Mouse (Mus musculus): ENCODE data around the gene Atp6v1g2.

Atp6v1g2 gene

GRCm38 (mm10) chr17:35254241-35255098 is 21.0 kb downstream of the Atp6v1g2 start:
- peak in 1 of 2 experiments; percentile 59 for DNase-seq (ENCODE audit: low spot score in 2 of 2)

- DNase-seq (ENCODE audit: low spot score in 2 of 2), result no peak
These were observed 21.8 kb downstream of the Atp6v1g2 start for GRCm38 (mm10) chr17:35255301-35255700.

- no peak for DNase-seq (ENCODE audit: low spot score in 2 of 2)
These were observed 22.2 kb downstream of the Atp6v1g2 start for GRCm38 (mm10) chr17:35255704-35256103.

- DNase-seq (ENCODE audit: low spot score in 2 of 2), result no peak
These were observed 23.9 kb downstream of the Atp6v1g2 start for GRCm38 (mm10) chr17:35257378-35257777.

GRCm38 (mm10) chr17:35257824-35258491 is 24.5 kb downstream of the Atp6v1g2 start:
- peak; percentile 83 to 97 for DNase-seq (ENCODE audit: low spot score in 2 of 2)

- DNase-seq (ENCODE audit: low spot score in 2 of 2), result peak in 1 of 2 experiments; percentile 41
These were observed 25.3 kb downstream of the Atp6v1g2 start for GRCm38 (mm10) chr17:35258492-35259478.

- no peak for DNase-seq (ENCODE audit: low spot score in 2 of 2)
These were observed 26.2 kb downstream of the Atp6v1g2 start for GRCm38 (mm10) chr17:35259621-35260020.

GRCm38 (mm10) chr17:35261651-35262050 is 28.2 kb downstream of the Atp6v1g2 start:
- DNase-seq (ENCODE audit: low spot score in 2 of 2), result no peak

- DNase-seq (ENCODE audit: low spot score in 2 of 2), result peak; percentile 76 to 97
These were observed 29.4 kb downstream of the Atp6v1g2 start, which contains the start of gene H2-D1 for GRCm38 (mm10) chr17:35262664-35263522. Gene H2-D1, plus strand, starts transcription at chr17:35262730.

- DNase-seq (ENCODE audit: low spot score in 2 of 2), result no peak
These were observed 30.0 kb downstream of the Atp6v1g2 start for GRCm38 (mm10) chr17:35263523-35263883.

GRCm38 (mm10) chr17:35267399-35268086 is 34.1 kb downstream of the Atp6v1g2 start:
- DNase-seq (ENCODE audit: low spot score in 2 of 2), result no peak

GRCm38 (mm10) chr17:35269653-35270347 is 36.3 kb downstream of the Atp6v1g2 start:
- DNase-seq (ENCODE audit: low spot score in 2 of 2), result no peak

GRCm38 (mm10) chr17:35272249-35272648 is 38.8 kb downstream of the Atp6v1g2 start:
- no peak for DNase-seq (ENCODE audit: low spot score in 2 of 2)

GRCm38 (mm10) chr17:35274770-35275169 is 41.3 kb downstream of the Atp6v1g2 start:
- peak in 1 of 2 experiments; percentile 88 for DNase-seq (ENCODE audit: low spot score in 2 of 2)

- DNase-seq (ENCODE audit: low spot score in 2 of 2), result no peak
These were observed 42.9 kb downstream of the Atp6v1g2 start for GRCm38 (mm10) chr17:35276304-35276864.

GRCm38 (mm10) chr17:35278049-35278448 is 44.6 kb downstream of the Atp6v1g2 start:
- DNase-seq (ENCODE audit: low spot score in 2 of 2), result no peak

- no peak for DNase-seq (ENCODE audit: low spot score in 2 of 2)
These were observed 45.7 kb downstream of the Atp6v1g2 start for GRCm38 (mm10) chr17:35278957-35279688.

GRCm38 (mm10) chr17:35280276-35280675 is 46.8 kb downstream of the Atp6v1g2 start:
- DNase-seq (ENCODE audit: low spot score in 2 of 2), result no peak

Data from left cerebral cortex, adult 9 months (tissue).